Mouse (Mus musculus): ENCODE results near the gene Wwox. TPM values are rescaled to one million over a fixed set of nuclear protein-coding genes. Genes with fewer than 3 reads are reported as not detected.

Gene Wwox
- polyA plus RNA-seq, 1 experiment from 2014 or later, result 10.3 TPM

GRCm38 (mm10) chr8:115109309-115109708 lies 669.9 kb downstream of the Wwox start:
- 69% methylated on average over 3 of the region's 3 CpGs for WGBS (ENCODE audit: insufficient replicate concordance)
- no peak overlapping the region for H3K4me3 ChIP-seq (ENCODE audit: low read depth, low read length)

GRCm38 (mm10) chr8:115110423-115110822 lies 671.0 kb downstream of the Wwox start:
- Histone ChIP-seq H3K27me3 (ENCODE audit: control insufficient read depth, insufficient read depth, low read length) (no peaks in the 10 kb centered on the region), H3K9ac (ENCODE audit: low read depth, low read length) (no peak overlapping the region), H3K9me3 (replicated peaks; ENCODE audit: control insufficient read depth, low read length) (no peaks in the 10 kb centered on the region), H3K36me3 (ENCODE audit: control insufficient read depth, insufficient read depth, low read length) (no peaks in the 10 kb centered on the region), H3K4me1 (ENCODE audit: control insufficient read depth, insufficient read depth, low read length) (peaks cover 4% of the 10 kb centered on the region; the same call in 1 of the 2 replicates), H3K27ac (ENCODE audit: low read depth, low read length) (no peak overlapping the region), H3K4me2 (no peak overlapping the region; the same call in 1 of the 2 replicates), H3K4me3 (ENCODE audit: low read depth, low read length) (no peak overlapping the region)
- ATAC-seq (replicated peaks; ENCODE audit: insufficient number of reproducible peaks, low FRiP score, low TSS enrichment), result no peak
- 68% methylated on average over 9 of the region's 9 CpGs for WGBS (ENCODE audit: insufficient replicate concordance)

More at GRCm38 (mm10) chr8:115109309-115109708, 669.9 kb downstream of the Wwox start:
- Histone ChIP-seq H3K9me3 (replicated peaks; ENCODE audit: control insufficient read depth, low read length) (no peaks in the 10 kb centered on the region), H3K4me2 (no peak overlapping the region), H3K9ac (ENCODE audit: low read depth, low read length) (no peak overlapping the region), H3K27me3 (ENCODE audit: control insufficient read depth, insufficient read depth, low read length) (no peaks in the 10 kb centered on the region), H3K36me3 (ENCODE audit: control insufficient read depth, insufficient read depth, low read length) (no peaks in the 10 kb centered on the region), H3K27ac (ENCODE audit: low read depth, low read length) (no peak overlapping the region), H3K4me1 (ENCODE audit: control insufficient read depth, insufficient read depth, low read length) (peaks cover 4% of the 10 kb centered on the region; the same call in 1 of the 2 replicates)
- ATAC-seq (replicated peaks; ENCODE audit: insufficient number of reproducible peaks, low FRiP score, low TSS enrichment), result no peak

DNA sequence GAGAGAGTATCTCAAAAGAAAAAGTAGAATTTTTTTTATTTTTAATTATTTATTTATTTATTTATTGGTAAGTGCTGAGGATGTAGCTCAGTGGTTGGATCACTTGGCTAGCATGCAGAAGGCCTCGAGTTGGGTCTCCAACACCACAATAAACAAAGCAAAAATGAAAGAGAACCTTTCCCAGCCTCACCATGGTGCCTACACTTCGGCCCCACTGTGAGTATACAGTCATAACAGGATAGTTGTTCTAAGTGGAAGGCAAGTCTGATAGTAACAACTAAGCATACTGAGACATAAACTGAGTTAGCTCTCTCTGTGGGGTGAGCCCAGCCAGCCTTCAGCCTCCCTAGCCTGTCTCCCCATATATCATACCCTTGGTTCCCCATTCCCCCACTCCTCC lies 672.6 kb downstream of the Wwox start:
- Histone ChIP-seq H3K36me3 (ENCODE audit: control insufficient read depth, insufficient read depth, low read length) (no peaks in the 10 kb centered on the region), H3K4me3 (ENCODE audit: low read depth, low read length) (no peak overlapping the region), H3K4me1 (ENCODE audit: control insufficient read depth, insufficient read depth, low read length) (peaks cover 4% of the 10 kb centered on the region; the same call in 1 of the 2 replicates), H3K27me3 (ENCODE audit: control insufficient read depth, insufficient read depth, low read length) (no peaks in the 10 kb centered on the region), H3K27ac (ENCODE audit: low read depth, low read length) (no peak overlapping the region), H3K9me3 (replicated peaks; ENCODE audit: control insufficient read depth, low read length) (no peaks in the 10 kb centered on the region), H3K9ac (ENCODE audit: low read depth, low read length) (no peak overlapping the region), H3K4me2 (no peak overlapping the region)
- 88% methylated on average over 2 of the region's 2 CpGs for WGBS (ENCODE audit: insufficient replicate concordance)
- ATAC-seq (replicated peaks; ENCODE audit: insufficient number of reproducible peaks, low FRiP score, low TSS enrichment), result no peak

- Histone ChIP-seq H3K9ac (ENCODE audit: low read depth, low read length) (no peak overlapping the region), H3K4me1 (ENCODE audit: control insufficient read depth, insufficient read depth, low read length) (peaks cover 4% of the 10 kb centered on the region; the same call in 1 of the 2 replicates), H3K36me3 (ENCODE audit: control insufficient read depth, insufficient read depth, low read length) (no peaks in the 10 kb centered on the region), H3K9me3 (replicated peaks; ENCODE audit: control insufficient read depth, low read length) (no peaks in the 10 kb centered on the region), H3K4me2 (no peak overlapping the region), H3K27me3 (ENCODE audit: control insufficient read depth, insufficient read depth, low read length) (no peaks in the 10 kb centered on the region), H3K27ac (ENCODE audit: low read depth, low read length) (no peak overlapping the region), H3K4me3 (ENCODE audit: low read depth, low read length) (no peak overlapping the region)
- no peak for ATAC-seq (replicated peaks; ENCODE audit: insufficient number of reproducible peaks, low FRiP score, low TSS enrichment)
- 42% methylated on average over 6 of the region's 6 CpGs for WGBS (ENCODE audit: insufficient replicate concordance)
Observed at GRCm38 (mm10) chr8:115114498-115114897, 675.0 kb downstream of the Wwox start.

GRCm38 (mm10) chr8:115126081-115126480 lies 686.6 kb downstream of the Wwox start:
- Histone ChIP-seq H3K9ac (ENCODE audit: low read depth, low read length) (no peak overlapping the region), H3K27me3 (ENCODE audit: control insufficient read depth, insufficient read depth, low read length) (no peaks in the 10 kb centered on the region), H3K4me1 (ENCODE audit: control insufficient read depth, insufficient read depth, low read length) (no peaks in the 10 kb centered on the region), H3K4me2 (no peak overlapping the region), H3K36me3 (ENCODE audit: control insufficient read depth, insufficient read depth, low read length) (no peaks in the 10 kb centered on the region), H3K4me3 (ENCODE audit: low read depth, low read length) (no peak overlapping the region), H3K27ac (ENCODE audit: low read depth, low read length) (no peak overlapping the region), H3K9me3 (replicated peaks; ENCODE audit: control insufficient read depth, low read length) (no peaks in the 10 kb centered on the region)
- WGBS (ENCODE audit: insufficient replicate concordance), result 81% methylated on average over 7 of the region's 7 CpGs
- ATAC-seq (replicated peaks; ENCODE audit: insufficient number of reproducible peaks, low FRiP score, low TSS enrichment), result no peak

GRCm38 (mm10) chr8:115126674-115127073 lies 687.2 kb downstream of the Wwox start:
- Histone ChIP-seq H3K9ac (ENCODE audit: low read depth, low read length) (no peak overlapping the region), H3K4me3 (ENCODE audit: low read depth, low read length) (no peak overlapping the region), H3K36me3 (ENCODE audit: control insufficient read depth, insufficient read depth, low read length) (no peaks in the 10 kb centered on the region), H3K27ac (ENCODE audit: low read depth, low read length) (no peak overlapping the region), H3K4me1 (ENCODE audit: control insufficient read depth, insufficient read depth, low read length) (no peaks in the 10 kb centered on the region), H3K27me3 (ENCODE audit: control insufficient read depth, insufficient read depth, low read length) (no peaks in the 10 kb centered on the region), H3K4me2 (no peak overlapping the region), H3K9me3 (replicated peaks; ENCODE audit: control insufficient read depth, low read length) (no peaks in the 10 kb centered on the region)
- no peak for ATAC-seq (replicated peaks; ENCODE audit: insufficient number of reproducible peaks, low FRiP score, low TSS enrichment)
- 86% methylated on average over 5 of the region's 5 CpGs for WGBS (ENCODE audit: insufficient replicate concordance)

DNA sequence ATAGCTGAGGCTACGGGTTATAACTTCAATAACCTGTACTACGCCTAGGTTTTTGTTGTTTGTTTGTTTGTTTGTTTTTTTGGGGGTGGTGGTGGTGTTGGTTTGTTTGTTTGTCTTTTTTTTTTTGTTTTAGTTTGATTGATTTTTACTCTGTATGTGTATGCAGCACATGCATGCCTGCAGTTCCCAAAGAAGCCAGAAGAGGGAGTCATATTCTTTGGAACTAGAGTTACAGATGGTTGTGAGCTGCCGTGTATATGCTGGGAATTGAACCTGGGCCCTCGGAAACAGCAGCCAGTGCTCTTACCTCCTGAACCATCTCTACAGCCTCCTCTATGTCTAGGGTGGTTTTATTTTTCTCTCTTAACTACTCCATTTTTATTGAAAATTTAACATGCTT lies 689.9 kb downstream of the Wwox start:
- H3K27me3 ChIP-seq (ENCODE audit: control insufficient read depth, insufficient read depth, low read length), result no peaks in the 10 kb centered on the region
- no peak overlapping the region for H3K4me2 ChIP-seq
- no peak overlapping the region for H3K27ac ChIP-seq (ENCODE audit: low read depth, low read length)
- H3K9ac ChIP-seq (ENCODE audit: low read depth, low read length), result no peak overlapping the region
- H3K36me3 ChIP-seq (ENCODE audit: control insufficient read depth, insufficient read depth, low read length), result no peaks in the 10 kb centered on the region
- ATAC-seq (replicated peaks; ENCODE audit: insufficient number of reproducible peaks, low FRiP score, low TSS enrichment), result no peak
- H3K4me3 ChIP-seq (ENCODE audit: low read depth, low read length), result no peak overlapping the region
- no peaks in the 10 kb centered on the region for H3K9me3 ChIP-seq (replicated peaks; ENCODE audit: control insufficient read depth, low read length)
- no peaks in the 10 kb centered on the region for H3K4me1 ChIP-seq (ENCODE audit: control insufficient read depth, insufficient read depth, low read length)
- 90% methylated on average over 4 of the region's 4 CpGs for WGBS (ENCODE audit: insufficient replicate concordance)

DNA sequence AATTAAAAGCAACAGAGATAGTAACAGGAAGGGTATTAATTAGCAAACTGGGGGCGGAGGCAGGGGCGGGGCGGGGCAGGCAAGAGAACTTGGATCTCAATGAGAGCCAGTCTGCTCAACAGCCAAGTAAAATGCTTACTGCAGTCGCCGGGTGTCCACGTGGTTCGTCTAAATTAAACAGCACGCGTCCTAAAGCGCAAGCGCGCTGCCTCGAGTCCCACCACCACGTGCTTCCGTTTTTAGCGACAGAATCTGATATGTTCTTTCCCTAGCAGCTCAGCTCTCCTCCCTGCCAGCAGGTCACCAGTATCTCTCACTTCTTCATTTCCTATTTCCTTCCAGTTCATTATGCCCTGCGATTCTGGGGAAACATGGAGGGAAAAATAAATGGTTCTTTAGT lies 693.7 kb downstream of the Wwox start:
- H3K27ac ChIP-seq (ENCODE audit: low read depth, low read length), result no peak overlapping the region
- H3K36me3 ChIP-seq (ENCODE audit: control insufficient read depth, insufficient read depth, low read length), result no peaks in the 10 kb centered on the region
- H3K4me3 ChIP-seq (ENCODE audit: low read depth, low read length), result no peak overlapping the region
- ATAC-seq (replicated peaks; ENCODE audit: insufficient number of reproducible peaks, low FRiP score, low TSS enrichment), result no peak
- no peak overlapping the region for H3K9ac ChIP-seq (ENCODE audit: low read depth, low read length)
- 0 out of 2 replicates have a peak, but pooled peaks cover 3% of the 10 kb centered on the region for H3K9me3 ChIP-seq (replicated peaks; ENCODE audit: control insufficient read depth, low read length)
- no peaks in the 10 kb centered on the region for H3K4me1 ChIP-seq (ENCODE audit: control insufficient read depth, insufficient read depth, low read length)
- 73% methylated on average over 17 of the region's 17 CpGs for WGBS (ENCODE audit: insufficient replicate concordance)
- H3K4me2 ChIP-seq, result no peak overlapping the region
- no peaks in the 10 kb centered on the region for H3K27me3 ChIP-seq (ENCODE audit: control insufficient read depth, insufficient read depth, low read length)

DNA sequence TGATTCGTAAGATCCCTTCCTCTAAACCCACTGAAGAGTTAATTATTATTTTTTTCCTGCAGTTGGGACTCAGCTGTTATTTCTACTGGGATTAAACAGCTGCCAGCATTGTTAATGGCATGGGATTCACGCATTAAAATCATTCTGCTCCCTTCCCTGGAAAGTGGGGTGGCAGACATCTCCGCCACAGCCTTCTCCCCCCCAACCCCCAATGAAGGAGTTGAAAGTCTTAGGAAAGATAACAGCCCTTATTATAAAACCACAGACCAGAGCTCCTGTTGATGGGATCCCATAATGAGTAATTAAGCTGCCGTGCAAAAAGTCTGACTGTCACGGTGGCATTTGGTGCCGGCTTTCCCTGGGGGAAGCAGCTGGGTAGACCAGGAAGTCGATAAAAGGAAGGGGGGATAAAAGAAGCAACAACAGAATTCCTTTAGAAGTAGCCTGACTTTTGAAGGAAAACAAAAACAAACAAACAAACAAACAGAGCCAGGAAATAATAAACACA lies 694.3 kb downstream of the Wwox start:
- Histone ChIP-seq H3K4me2 (no peak overlapping the region), H3K27ac (ENCODE audit: low read depth, low read length) (no peak overlapping the region), H3K9me3 (replicated peaks; ENCODE audit: control insufficient read depth, low read length) (0 out of 2 replicates have a peak, but pooled peaks cover 3% of the 10 kb centered on the region), H3K9ac (ENCODE audit: low read depth, low read length) (no peak overlapping the region), H3K4me1 (ENCODE audit: control insufficient read depth, insufficient read depth, low read length) (no peaks in the 10 kb centered on the region), H3K27me3 (ENCODE audit: control insufficient read depth, insufficient read depth, low read length) (no peaks in the 10 kb centered on the region), H3K4me3 (ENCODE audit: low read depth, low read length) (no peak overlapping the region), H3K36me3 (ENCODE audit: control insufficient read depth, insufficient read depth, low read length) (no peaks in the 10 kb centered on the region)
- ATAC-seq (replicated peaks; ENCODE audit: insufficient number of reproducible peaks, low FRiP score, low TSS enrichment), result no peak
- 64% methylated on average over 7 of the region's 7 CpGs for WGBS (ENCODE audit: insufficient replicate concordance)
